In the genomic region with DNA sequence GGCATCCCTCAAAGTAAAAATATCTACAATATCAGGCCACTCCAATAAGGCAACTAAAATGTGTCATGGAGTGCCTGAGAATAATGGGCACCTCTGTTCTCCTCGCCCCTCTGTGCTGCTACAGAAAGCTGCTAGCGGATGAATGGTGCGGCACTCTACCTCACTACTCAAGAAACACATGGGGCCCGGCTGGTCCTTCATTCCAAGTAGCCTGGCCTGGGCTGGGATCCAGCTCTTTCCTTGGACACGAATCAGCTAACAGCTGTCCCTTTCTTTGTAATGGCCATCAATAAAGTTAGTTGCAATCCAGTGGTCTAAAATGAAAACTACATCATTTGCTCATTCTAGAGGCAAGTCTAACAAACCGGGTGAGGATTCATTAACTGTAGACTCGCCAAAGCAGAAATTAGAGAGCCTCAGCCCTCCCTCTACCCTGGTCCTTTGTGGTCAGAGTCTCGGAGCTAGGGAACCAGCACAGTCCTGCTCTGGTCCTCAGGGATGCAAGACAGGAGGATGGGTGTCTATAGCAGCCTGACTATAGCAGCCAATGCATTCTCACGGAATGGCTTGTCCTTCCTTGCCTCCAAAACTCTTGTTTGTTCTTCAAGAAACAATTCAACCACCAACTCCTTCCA, we compare ENCODE assay signal across 12 mouse cellular contexts. TPM values are rescaled to one million over a fixed set of nuclear protein-coding genes. Genes with fewer than 3 reads are reported as not detected.
DNase-seq lines count a peak whose midpoint lies in the region; ATAC-seq and TF ChIP-seq lines count a peak whose summit lies in the region.
"Had no signal": no experiment of that assay in that cellular context is flagged by ENCODE, and none has a peak within 500 bp of the region (broad histone marks: within the 10 kb centered on the region; RNA-seq: fewer than 3 reads in every experiment).

No protein-coding gene starts in this region.

- ATAC-seq in hindbrain, postnatal 0 days = peak; percentile 86
- peak; percentile 32; the same call in 1 of the 2 replicates for ATAC-seq in neural tube, embryonic 15.5 days (ENCODE audit: low FRiP score)
- no peak for ATAC-seq in activated CD4-positive, CD25-positive, alpha-beta regulatory T cell, adult 4 months
- ATAC-seq: CD4-positive, CD25-positive, alpha-beta regulatory T cell, adult 4 months; intestine, embryonic 15.5 days had no signal

- H3K9ac ChIP-seq in hindbrain, postnatal 0 days (replicated peaks; ENCODE audit: low read length) = no peak overlapping the region
- H3K9ac ChIP-seq in neural tube, embryonic 15.5 days (replicated peaks) = no peak overlapping the region
- H3K9ac ChIP-seq: embryonic facial prominence, embryonic 15.5 days; intestine, embryonic 15.5 days; liver, embryonic 13.5 days had no signal

- no peaks in the 10 kb centered on the region for H3K36me3 ChIP-seq in hindbrain, postnatal 0 days (ENCODE audit: insufficient read depth, low read length)
- H3K36me3 ChIP-seq in neural tube, embryonic 15.5 days = no peaks in the 10 kb centered on the region
- H3K36me3 ChIP-seq: embryonic facial prominence, embryonic 15.5 days; intestine, embryonic 15.5 days; liver, embryonic 13.5 days had no signal

- no peak overlapping the region for H3K4me3 ChIP-seq in gastrocnemius, adult 2 months
- peak overlapping the region; percentile 19 for H3K4me3 ChIP-seq in hindbrain, postnatal 0 days (ENCODE audit: low read length)
- H3K4me3 ChIP-seq in neural tube, embryonic 15.5 days (replicated peaks) = peak overlapping the region; percentile 12
- H3K4me3 ChIP-seq: embryonic facial prominence, embryonic 15.5 days; intestine, embryonic 15.5 days; liver, embryonic 13.5 days had no signal

- intact Hi-C loops in gastrocnemius, adult 2 months (cut with DNase I) = no loop called here
- intact Hi-C loops in gastrocnemius, postnatal 36 days (cut with DNase I) = no loop called here

- 33% methylated on average over 9 of the region's 9 CpGs for WGBS in hindbrain, postnatal 0 days
- 53% methylated on average over 9 of the region's 9 CpGs for WGBS in neural tube, embryonic 15.5 days

- no peak overlapping the region for H3K27ac ChIP-seq in gastrocnemius, adult 2 months
- H3K27ac ChIP-seq in hindbrain, postnatal 0 days = no peak overlapping the region
- H3K27ac ChIP-seq in neural tube, embryonic 15.5 days (replicated peaks) = no peak overlapping the region
- H3K27ac ChIP-seq: embryonic facial prominence, embryonic 15.5 days; intestine, embryonic 15.5 days; liver, embryonic 13.5 days had no signal

- peaks cover 23% of the 10 kb centered on the region; the same call in 1 of the 2 replicates for H3K4me1 ChIP-seq in hindbrain, postnatal 0 days (ENCODE audit: insufficient read depth, low read length)
- H3K4me1 ChIP-seq in neural tube, embryonic 15.5 days = peaks cover 84% of the 10 kb centered on the region
- H3K4me1 ChIP-seq: embryonic facial prominence, embryonic 15.5 days; intestine, embryonic 15.5 days; liver, embryonic 13.5 days had no signal

- H3K4me2 ChIP-seq in hindbrain, postnatal 0 days (ENCODE audit: low read depth, low read length) = peak overlapping the region; percentile 50
- H3K4me2 ChIP-seq in neural tube, embryonic 15.5 days = peak overlapping the region; percentile 47
- H3K4me2 ChIP-seq: embryonic facial prominence, embryonic 15.5 days; intestine, embryonic 15.5 days; liver, embryonic 13.5 days had no signal

- H3K9me3 ChIP-seq in hindbrain, postnatal 0 days (ENCODE audit: low read length) = no peaks in the 10 kb centered on the region
- H3K9me3 ChIP-seq in neural tube, embryonic 15.5 days (replicated peaks) = no peaks in the 10 kb centered on the region
- H3K9me3 ChIP-seq: embryonic facial prominence, embryonic 15.5 days; intestine, embryonic 15.5 days had no signal

- no peak for TF ChIP-seq CTCF in gastrocnemius, adult 2 months (IDR thresholded peaks at IDR 0.05)
- no peak for TF ChIP-seq CTCF in hindbrain, postnatal 0 days (IDR thresholded peaks at IDR 0.05; ENCODE audit: low read depth)

- H3K27me3 ChIP-seq in hindbrain, postnatal 0 days (ENCODE audit: insufficient read depth, low read length) = no peaks in the 10 kb centered on the region
- no peaks in the 10 kb centered on the region for H3K27me3 ChIP-seq in neural tube, embryonic 15.5 days (replicated peaks)

- DNase-seq in gastrocnemius, adult 2 months = peak; percentile 40
- no peak for DNase-seq in gastrocnemius, postnatal 36 days
- peak; percentile 88 for DNase-seq in right cerebral cortex, postnatal 10 days (ENCODE audit: low spot score in 2 of 2)
- DNase-seq in right cerebral cortex, postnatal 25 days = no peak
- DNase-seq in hindbrain, postnatal 0 days (ENCODE audit: low spot score) = peak; percentile 79
- no peak for DNase-seq in urinary bladder, postnatal 25 days (ENCODE audit: low spot score)
- DNase-seq: liver, embryonic 13.5 days had no signal

RNA-seq across cellular contexts. Expression of a gene that starts 7.8 kb away (rescaled TPM):
- total RNA-seq in gastrocnemius, adult 2 months (2021) = under 1 TPM in 1 of 2 experiments, not detected in 1; 0.03 TPM
- under 1 TPM; 0.02 to 0.03 TPM for total RNA-seq in gastrocnemius, postnatal 36 days (2021)
- 45.8 and 55.1 TPM in 2 replicates for total RNA-seq in hindbrain, postnatal 0 days (2014; rRNA removed)
- 56.3 and 67.0 TPM in 2 replicates for polyA plus RNA-seq in hindbrain, postnatal 0 days (2015; fragmentation: Nextera tagmentation; extraction: Ambion mirVana)
- polyA plus RNA-seq in neural tube, embryonic 15.5 days (2015; fragmentation: Nextera tagmentation; extraction: Ambion mirVana) = 63.0 and 82.8 TPM in 2 replicates
- under 1 TPM in 1 of 2 experiments, not detected in 1; 0.09 TPM for polyA plus RNA-seq in activated CD4-positive, CD25-positive, alpha-beta regulatory T cell, adult 4 months (2017; shearing (Covaris generic))
- polyA plus RNA-seq: CD4-positive, CD25-positive, alpha-beta regulatory T cell, adult 4 months had no signal

Comparison
In these comparisons a context has a peak if more than half of its experiments do, and no peak if none do; other contexts are left out.
1. DNase-seq: peak in gastrocnemius, adult 2 months (single experiment), right cerebral cortex, postnatal 10 days (2 of 2) and hindbrain, postnatal 0 days (single experiment); none in gastrocnemius, postnatal 36 days (0 of 2), right cerebral cortex, postnatal 25 days (single experiment) and urinary bladder, postnatal 25 days (single experiment).
2. RNA of a gene that starts 7.8 kb away (total RNA-seq): 45.8 to 55.1 TPM in hindbrain, postnatal 0 days; 0.03 TPM in gastrocnemius, adult 2 months and 0.02 to 0.03 TPM in gastrocnemius, postnatal 36 days; every median in the first group is over 10 times any median in the second.